Mouse (Mus musculus): ENCODE measurements around the gene Msh4. TPM values are rescaled to one million over a fixed set of nuclear protein-coding genes. Genes with fewer than 3 reads are reported as not detected.

The Msh4 gene
- total and polyA plus RNA-seq, 3 experiments = 0.14 to 0.42 (median 0.16) TPM

GRCm38 (mm10) chr3:153926333-153926732 is 20.4 kb upstream of the Msh4 start:
- H3K4me3 ChIP-seq (replicated peaks in 1 of 3; ENCODE audit: low read depth in 2 of 3, low read length in 2 of 3, poor library complexity in 1 of 3) = no peak overlapping the region
- DNase-seq (ENCODE audit: extremely low read depth) = no peak
- H3K4me1 ChIP-seq (ENCODE audit: control insufficient read depth in 1 of 2, insufficient read depth in 2 of 2) = peaks cover 0 to 11% of the 10 kb centered on the region in 2 experiments; a peak in 3 of 4 replicates
- dilution Hi-C loops (cut with MboI; ENCODE audit: extremely low pct_ligation_motif_present, extremely low pct_unique_long_range_greater_than_20kb, low sequenced_read_pairs) (no loop called here), in situ Hi-C loops (cut with MboI; ENCODE audit: low pct_ligation_motif_present, low pct_unique_long_range_greater_than_20kb, low sequenced_read_pairs) (no loop called here)
- peaks cover 56 to 78% of the 10 kb centered on the region in 2 experiments for H3K36me3 ChIP-seq (replicated peaks in 1 of 2; ENCODE audit: control insufficient read depth in 1 of 2, insufficient read depth in 1 of 2, low read length in 1 of 2)
- no peaks in the 10 kb centered on the region for H3K9me3 ChIP-seq (replicated peaks; ENCODE audit: low read length)
- no peaks in the 10 kb centered on the region; the same call in 1 of the 2 replicates for H3K79me2 ChIP-seq (replicated peaks; ENCODE audit: control insufficient read depth, extremely low read depth, insufficient read depth, poor library complexity, severe bottlenecking)
- H3K4me2 ChIP-seq (ENCODE audit: insufficient read depth, low read depth, poor library complexity, severe bottlenecking) = no peak overlapping the region
- H3K27me3 ChIP-seq (replicated peaks) = no peaks in the 10 kb centered on the region
- peak in 1 of 2 experiments; percentile 24; a peak in 1 of 4 replicates for TF ChIP-seq CTCF (conservative IDR thresholded peaks at IDR 0.05 in 1 of 2, IDR thresholded peaks at IDR 0.05 in 1 of 2; ENCODE audit: low read depth in 2 of 2, low read length in 2 of 2)
- no peak for TF ChIP-seq PAX5 (IDR thresholded peaks at IDR 0.05; ENCODE audit: low read length)
- TF ChIP-seq CHD1 (IDR thresholded peaks at IDR 0.05; ENCODE audit: low read depth, low read length) = no peak
- no peak overlapping the region for H3K27ac ChIP-seq (ENCODE audit: insufficient read depth, low read depth)
- H3K9ac ChIP-seq (ENCODE audit: insufficient read depth, low read depth) = no peak overlapping the region

GRCm38 (mm10) chr3:153921147-153921910 is 15.4 kb upstream of the Msh4 start:
- in situ Hi-C loops (cut with MboI; ENCODE audit: low pct_ligation_motif_present, low pct_unique_long_range_greater_than_20kb, low sequenced_read_pairs) (no loop called here), dilution Hi-C loops (cut with MboI; ENCODE audit: extremely low pct_ligation_motif_present, extremely low pct_unique_long_range_greater_than_20kb, low sequenced_read_pairs) (no loop called here)
- H3K9me3 ChIP-seq (replicated peaks; ENCODE audit: low read length) = no peaks in the 10 kb centered on the region
- H3K36me3 ChIP-seq (replicated peaks in 1 of 2; ENCODE audit: control insufficient read depth in 1 of 2, insufficient read depth in 1 of 2, low read length in 1 of 2) = peaks cover 32 to 58% of the 10 kb centered on the region in 2 experiments
- H3K79me2 ChIP-seq (replicated peaks; ENCODE audit: control insufficient read depth, extremely low read depth, insufficient read depth, poor library complexity, severe bottlenecking) = no peaks in the 10 kb centered on the region
- H3K4me1 ChIP-seq (ENCODE audit: control insufficient read depth in 1 of 2, insufficient read depth in 2 of 2) = peaks cover 3 to 15% of the 10 kb centered on the region in 2 experiments
- H3K4me2 ChIP-seq (ENCODE audit: insufficient read depth, low read depth, poor library complexity, severe bottlenecking) = no peak overlapping the region
- DNase-seq (ENCODE audit: extremely low read depth) = no peak
- TF ChIP-seq TBP (conservative IDR thresholded peaks at IDR 0.05; ENCODE audit: low read depth, low read length) (no peak), ZNF384 (IDR thresholded peaks at IDR 0.05; ENCODE audit: low read depth, low read length) (no peak), RCOR1 (conservative IDR thresholded peaks at IDR 0.05; ENCODE audit: low read depth, low read length) (no peak), BHLHE40 (IDR thresholded peaks at IDR 0.05; ENCODE audit: low read depth, low read length) (no peak), MEF2A (IDR thresholded peaks at IDR 0.05; ENCODE audit: borderline replicate concordance, low read depth, low read length) (no peak), MAZ (IDR thresholded peaks at IDR 0.05; ENCODE audit: low read depth, low read length) (no peak)
- no peaks in the 10 kb centered on the region for H3K27me3 ChIP-seq (replicated peaks)
- H3K4me3 ChIP-seq (replicated peaks in 1 of 3; ENCODE audit: low read depth in 2 of 3, low read length in 2 of 3, poor library complexity in 1 of 3) = no peak overlapping the region
- H3K27ac ChIP-seq (ENCODE audit: insufficient read depth, low read depth) = no peak overlapping the region
- H3K9ac ChIP-seq (ENCODE audit: insufficient read depth, low read depth) = no peak overlapping the region

GRCm38 (mm10) chr3:153917200-153917599 is 11.3 kb upstream of the Msh4 start:
- H3K9ac ChIP-seq (ENCODE audit: insufficient read depth, low read depth) = peak overlapping the region; percentile 15; the same call in 1 of the 2 replicates
- dilution Hi-C loops (cut with MboI; ENCODE audit: extremely low pct_ligation_motif_present, extremely low pct_unique_long_range_greater_than_20kb, low sequenced_read_pairs) (no loop called here), in situ Hi-C loops (cut with MboI; ENCODE audit: low pct_ligation_motif_present, low pct_unique_long_range_greater_than_20kb, low sequenced_read_pairs) (no loop called here)
- H3K9me3 ChIP-seq (replicated peaks; ENCODE audit: low read length) = no peaks in the 10 kb centered on the region
- TF ChIP-seq ZNF384 (IDR thresholded peaks at IDR 0.05; ENCODE audit: low read depth, low read length) (no peak), ELF1 (IDR thresholded peaks at IDR 0.05; ENCODE audit: low read depth, low read length) (peak; percentile 60; the same call in 1 of the 2 replicates), CHD2 (IDR thresholded peaks at IDR 0.05; ENCODE audit: low read length) (peak; percentile 33; the same call in 1 of the 2 replicates)
- no peak overlapping the region for H3K4me2 ChIP-seq (ENCODE audit: insufficient read depth, low read depth, poor library complexity, severe bottlenecking)
- H3K4me3 ChIP-seq (replicated peaks in 1 of 3; ENCODE audit: low read depth in 2 of 3, low read length in 2 of 3, poor library complexity in 1 of 3) = no peak overlapping the region
- H3K79me2 ChIP-seq (replicated peaks; ENCODE audit: control insufficient read depth, extremely low read depth, insufficient read depth, poor library complexity, severe bottlenecking) = peaks cover 5% of the 10 kb centered on the region
- H3K4me1 ChIP-seq (ENCODE audit: control insufficient read depth in 1 of 2, insufficient read depth in 2 of 2) = peaks cover 6 to 24% of the 10 kb centered on the region in 2 experiments
- no peaks in the 10 kb centered on the region for H3K27me3 ChIP-seq (replicated peaks)
- H3K27ac ChIP-seq (ENCODE audit: insufficient read depth, low read depth) = no peak overlapping the region
- no peak for DNase-seq (ENCODE audit: extremely low read depth)
- H3K36me3 ChIP-seq (replicated peaks in 1 of 2; ENCODE audit: control insufficient read depth in 1 of 2, insufficient read depth in 1 of 2, low read length in 1 of 2) = peaks cover 12 to 26% of the 10 kb centered on the region in 2 experiments
